Mouse (Mus musculus): ENCODE data around the gene Galnt16. TPM values are rescaled to one million over a fixed set of nuclear protein-coding genes. Genes with fewer than 3 reads are reported as not detected.
A peak's percentile ranks its signal among the peaks of the same experiment; 100 is the strongest.

The Galnt16 gene
- total RNA-seq, 1 experiment: 1.9 TPM

GRCm38 (mm10) chr12:80668391-80668790 is 150.3 kb downstream of the Galnt16 start:
- TF ChIP-seq ZNF384 (IDR thresholded peaks at IDR 0.05; ENCODE audit: low read depth, low read length) (no peak), HCFC1 (IDR thresholded peaks at IDR 0.05; ENCODE audit: borderline replicate concordance, insufficient read depth, low read length) (no peak), MAFK (IDR thresholded peaks at IDR 0.05; ENCODE audit: insufficient read depth, low read depth, low read length) (no peak), ZC3H11A (IDR thresholded peaks at IDR 0.05; ENCODE audit: borderline replicate concordance, low read depth, low read length) (no peak)
- in situ Hi-C loops (cut with MboI; ENCODE audit: low sequenced_read_pairs in 2 of 2, unreplicated experiment in 2 of 2): no loop called here
- no peaks in the 10 kb centered on the region for H3K9me3 ChIP-seq (ENCODE audit: control insufficient read depth, insufficient read depth, low read depth, low read length)
- no peak for DNase-seq (ENCODE audit: low read depth, low spot score)
- no peak overlapping the region for H3K4me3 ChIP-seq (ENCODE audit: insufficient read depth in 1 of 2, low read depth in 1 of 2, low read length in 2 of 2, poor library complexity in 1 of 2, severe bottlenecking in 1 of 2)
- peaks cover 6% of the 10 kb centered on the region for H3K36me3 ChIP-seq (ENCODE audit: control insufficient read depth, insufficient read depth, low read length, poor library complexity, severe bottlenecking)
- H3K9ac ChIP-seq (ENCODE audit: insufficient read depth, low read depth, low read length, poor library complexity, severe bottlenecking): no peak overlapping the region
- H3K4me1 ChIP-seq (ENCODE audit: control insufficient read depth in 2 of 2, insufficient read depth in 2 of 2, low read length in 2 of 2, poor library complexity in 1 of 2): no peaks in the 10 kb centered on the region
- H3K27ac ChIP-seq (ENCODE audit: insufficient read depth, low read depth, low read length, poor library complexity, severe bottlenecking): no peak overlapping the region

GRCm38 (mm10) chr12:80673170-80673569 is 155.1 kb downstream of the Galnt16 start:
- in situ Hi-C loops (cut with MboI; ENCODE audit: low sequenced_read_pairs in 2 of 2, unreplicated experiment in 2 of 2): no loop called here
- TF ChIP-seq ZNF384 (IDR thresholded peaks at IDR 0.05; ENCODE audit: low read depth, low read length) (no peak), CHD2 (IDR thresholded peaks at IDR 0.05; ENCODE audit: low read depth, low read length) (no peak), HCFC1 (IDR thresholded peaks at IDR 0.05; ENCODE audit: borderline replicate concordance, insufficient read depth, low read length) (no peak), MAFK (IDR thresholded peaks at IDR 0.05; ENCODE audit: insufficient read depth, low read depth, low read length) (no peak), ZC3H11A (IDR thresholded peaks at IDR 0.05; ENCODE audit: borderline replicate concordance, low read depth, low read length) (no peak)
- Histone ChIP-seq H3K27ac (ENCODE audit: insufficient read depth, low read depth, low read length, poor library complexity, severe bottlenecking) (no peak overlapping the region), H3K4me3 (ENCODE audit: insufficient read depth in 1 of 2, low read depth in 1 of 2, low read length in 2 of 2, poor library complexity in 1 of 2, severe bottlenecking in 1 of 2) (no peak overlapping the region), H3K4me1 (ENCODE audit: control insufficient read depth in 2 of 2, insufficient read depth in 2 of 2, low read length in 2 of 2, poor library complexity in 1 of 2) (no peaks in the 10 kb centered on the region), H3K9ac (ENCODE audit: insufficient read depth, low read depth, low read length, poor library complexity, severe bottlenecking) (no peak overlapping the region), H3K9me3 (ENCODE audit: control insufficient read depth, insufficient read depth, low read depth, low read length) (no peaks in the 10 kb centered on the region), H3K36me3 (ENCODE audit: control insufficient read depth, insufficient read depth, low read length, poor library complexity, severe bottlenecking) (peaks cover 8% of the 10 kb centered on the region)
- peak; percentile 53 for DNase-seq (ENCODE audit: low read depth, low spot score)

Other genes with a start within 250 kb of the Galnt16 start
- 5.8 and 9.0 TPM in 2 replicates for gene Dcaf5, start 81.7 kb upstream of the Galnt16 start, total RNA-seq (2012; rRNA removed)
- gene Exd2, start 55.2 kb upstream of the Galnt16 start, total RNA-seq (2012; rRNA removed): 34.8 and 45.8 TPM in 2 replicates
- 21.7 and 25.7 TPM in 2 replicates for gene Slc39a9, start 125.6 kb downstream of the Galnt16 start, total RNA-seq (2012; rRNA removed)
- 288 and 353 TPM in 2 replicates for gene Erh, start 126.1 kb downstream of the Galnt16 start, total RNA-seq (2012; rRNA removed)
- gene Plekhd1, start 174.3 kb downstream of the Galnt16 start, total RNA-seq (2012; rRNA removed): 8.2 and 8.7 TPM in 2 replicates
- gene Ccdc177, start 242.4 kb downstream of the Galnt16 start, total RNA-seq (2012; rRNA removed): 0.40 and 0.63 TPM in 2 replicates

All from ES-E14 (cell line).